Mouse (Mus musculus): ENCODE data around the gene Gm10964.
A peak's percentile ranks its signal among the peaks of the same experiment; 100 is the strongest.

The Gm10964 gene

GRCm38 (mm10) chr3:103739329-103739728 lies at the start of gene Gm10964:
Gene Gm10964, plus strand, starts transcription at chr3:103739366.
- peak; percentile 55 for DNase-seq

DNA sequence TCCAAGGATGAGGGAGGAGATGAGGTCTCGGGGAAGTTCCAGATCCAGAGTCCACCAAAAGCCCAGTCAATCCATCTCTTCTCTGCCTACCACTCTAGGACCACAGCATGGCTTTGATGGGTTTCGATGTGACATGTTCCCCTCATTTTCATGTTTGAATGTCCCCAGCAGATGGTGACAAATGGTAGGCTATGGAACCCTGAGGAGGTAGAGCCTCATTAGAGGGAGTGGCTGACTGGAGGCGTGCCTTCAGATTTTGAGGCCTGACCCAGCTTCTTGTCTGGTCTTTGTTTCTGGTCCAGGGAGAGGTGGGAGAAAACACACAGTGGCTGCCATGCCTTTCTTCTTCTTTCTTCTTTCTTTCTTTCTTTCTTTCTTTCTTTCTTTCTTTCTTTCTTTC lies 48.7 kb upstream of the Gm10964 start:
- DNase-seq = peak; percentile 93

DNA sequence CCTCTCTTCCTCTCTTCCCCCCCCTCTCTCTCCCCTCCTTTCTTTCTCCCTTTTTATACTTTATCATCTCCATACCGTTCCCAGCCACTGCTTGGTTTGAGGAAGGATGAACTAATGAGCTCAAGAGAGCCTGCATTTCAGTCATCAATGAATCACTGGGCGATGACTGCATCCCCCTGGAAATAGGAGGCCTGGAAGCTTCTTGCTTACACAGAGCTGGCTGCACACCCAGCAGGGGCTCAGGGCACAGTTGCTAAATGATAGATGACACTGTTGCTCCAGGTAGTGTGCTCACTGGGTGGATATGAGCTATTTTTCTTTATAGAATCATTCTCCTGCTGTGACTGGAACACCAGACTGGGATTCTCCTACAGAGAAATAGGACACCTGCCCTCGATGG lies 43.6 kb upstream of the Gm10964 start:
- DNase-seq = peak; percentile 65

DNA sequence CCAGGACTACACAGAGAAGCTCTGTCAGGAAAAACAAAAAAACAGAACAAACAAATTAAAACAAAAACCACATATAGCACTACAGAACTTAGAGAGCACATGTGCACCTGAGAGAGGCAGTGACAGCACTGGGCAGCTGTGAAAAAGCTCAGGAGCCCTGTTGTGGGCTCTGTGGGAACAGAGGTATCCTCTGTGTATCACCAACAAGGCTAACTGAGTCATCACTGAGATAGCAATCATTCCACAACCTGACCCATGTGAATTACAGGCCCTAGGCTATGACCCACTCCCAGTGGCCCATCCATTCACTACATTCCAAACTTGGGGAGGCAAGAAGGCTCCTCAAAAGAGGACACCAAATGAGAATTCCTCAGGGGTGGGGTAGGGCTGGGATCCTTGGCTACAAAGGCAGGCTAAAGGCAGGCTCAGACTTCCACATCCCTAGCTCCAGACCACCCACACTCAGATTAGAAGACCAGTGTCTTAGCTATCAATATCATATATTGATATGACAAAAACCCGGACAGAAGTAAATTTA lies 42.7 kb upstream of the Gm10964 start:
- DNase-seq = peak; percentile 56

GRCm38 (mm10) chr3:103704661-103705060 lies 34.5 kb upstream of the Gm10964 start:
- DNase-seq = peak; percentile 61

- peak; percentile 17 for DNase-seq
Measured at GRCm38 (mm10) chr3:103705426-103705825, 33.7 kb upstream of the Gm10964 start.

- peak; percentile 90 for DNase-seq
Measured at GRCm38 (mm10) chr3:103709470-103710040, 29.6 kb upstream of the Gm10964 start.

- peak; percentile 43 for DNase-seq
Measured at GRCm38 (mm10) chr3:103712196-103712595, 27.0 kb upstream of the Gm10964 start.

DNA sequence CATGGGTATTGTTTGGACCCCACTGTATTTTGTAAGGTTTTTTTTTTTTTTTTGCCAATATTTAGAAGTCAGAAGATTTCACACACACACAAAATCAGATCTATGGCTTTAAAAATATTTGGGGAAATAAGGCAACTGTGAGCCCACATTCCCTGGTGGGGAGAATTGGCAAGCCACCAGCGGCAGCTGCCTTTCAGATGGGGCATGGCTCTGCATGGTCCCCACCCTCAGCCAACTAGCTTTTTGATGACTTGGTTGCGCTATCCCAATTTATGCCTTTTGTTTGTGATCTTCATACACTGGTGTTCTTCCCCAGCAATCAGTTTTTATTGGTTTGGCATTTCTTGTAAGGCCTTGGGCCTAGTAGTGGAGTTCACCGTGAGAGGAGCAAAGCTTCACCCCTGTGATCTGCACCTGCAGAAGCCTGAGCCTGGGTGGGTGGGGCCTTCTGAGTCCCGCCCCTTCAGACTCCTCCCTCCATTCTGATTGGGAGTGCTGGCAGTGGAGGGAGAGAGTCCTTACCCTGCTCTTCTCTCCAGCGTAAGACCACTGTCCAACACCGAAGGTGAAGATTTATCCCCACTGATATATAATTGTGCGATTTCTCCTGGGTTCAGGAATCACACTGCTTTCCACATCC lies 24.8 kb upstream of the Gm10964 start:
- DNase-seq = peak; percentile 88

DNA sequence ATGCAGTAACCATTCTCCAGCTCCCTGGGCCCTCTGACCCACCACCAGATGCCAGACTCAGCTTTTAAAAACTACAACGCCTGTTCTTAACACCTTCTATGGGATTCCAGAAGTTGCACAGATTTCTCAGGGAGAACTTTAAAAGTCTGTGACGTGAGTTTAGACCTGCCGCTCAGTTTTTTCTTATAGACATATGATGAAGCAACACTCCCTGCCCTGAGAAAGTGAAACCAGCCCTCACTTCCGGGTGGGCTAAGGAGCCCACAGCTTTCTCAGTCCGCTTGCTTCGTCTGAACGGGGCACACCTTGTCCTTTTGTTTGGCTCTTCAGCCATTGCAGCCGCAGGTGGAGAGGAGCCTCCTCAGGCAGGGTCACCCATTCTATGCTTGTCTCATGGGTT lies 24.2 kb upstream of the Gm10964 start:
- peak; percentile 61 for DNase-seq

- DNase-seq = peak; percentile 97
Measured at GRCm38 (mm10) chr3:103715762-103716693, 23.1 kb upstream of the Gm10964 start.

GRCm38 (mm10) chr3:103716774-103717760 lies 22.1 kb upstream of the Gm10964 start:
- peak; percentile 94 for DNase-seq

GRCm38 (mm10) chr3:103718728-103719127 lies 20.4 kb upstream of the Gm10964 start:
- peak; percentile 85 for DNase-seq

DNA sequence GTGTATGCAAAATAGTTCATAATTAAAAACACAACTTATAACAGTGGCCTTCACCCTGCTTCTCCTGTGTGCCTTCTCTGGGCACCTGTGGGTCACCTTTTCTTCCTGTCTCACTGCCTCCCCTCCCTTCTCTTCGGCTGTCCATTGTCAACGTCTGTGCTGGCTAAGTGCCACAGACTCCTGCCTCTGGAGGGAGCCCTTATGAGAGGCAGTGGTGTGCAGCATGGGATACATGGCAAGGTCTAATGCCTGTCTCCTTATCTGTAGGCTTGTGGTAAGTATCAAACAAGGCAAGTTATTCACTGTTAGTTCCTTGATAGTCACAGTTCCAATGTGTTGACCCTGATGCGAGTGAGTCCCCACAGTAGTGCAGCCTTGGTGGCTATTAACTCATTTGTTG lies 15.0 kb upstream of the Gm10964 start:
- DNase-seq = peak; percentile 86

DNA sequence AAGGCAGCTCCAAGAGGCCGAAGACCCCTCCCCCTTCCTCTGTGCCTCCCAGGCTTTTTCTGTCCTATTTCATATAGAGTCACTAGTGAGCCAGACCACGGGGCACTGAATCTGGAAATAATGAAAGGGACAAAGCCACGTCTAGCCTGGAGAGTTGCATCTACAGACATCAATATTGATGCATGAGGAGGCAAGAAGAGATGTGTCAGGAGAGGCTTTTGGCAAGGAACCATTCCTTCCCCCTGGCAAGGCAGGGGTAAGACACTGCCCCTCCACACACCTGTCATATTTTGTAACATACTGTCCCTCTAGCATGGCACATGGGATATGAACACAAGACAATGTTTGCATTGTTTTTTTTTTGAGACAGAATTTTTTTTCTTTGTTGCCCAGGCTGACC lies 12.5 kb upstream of the Gm10964 start:
- peak; percentile 74 for DNase-seq

DNA sequence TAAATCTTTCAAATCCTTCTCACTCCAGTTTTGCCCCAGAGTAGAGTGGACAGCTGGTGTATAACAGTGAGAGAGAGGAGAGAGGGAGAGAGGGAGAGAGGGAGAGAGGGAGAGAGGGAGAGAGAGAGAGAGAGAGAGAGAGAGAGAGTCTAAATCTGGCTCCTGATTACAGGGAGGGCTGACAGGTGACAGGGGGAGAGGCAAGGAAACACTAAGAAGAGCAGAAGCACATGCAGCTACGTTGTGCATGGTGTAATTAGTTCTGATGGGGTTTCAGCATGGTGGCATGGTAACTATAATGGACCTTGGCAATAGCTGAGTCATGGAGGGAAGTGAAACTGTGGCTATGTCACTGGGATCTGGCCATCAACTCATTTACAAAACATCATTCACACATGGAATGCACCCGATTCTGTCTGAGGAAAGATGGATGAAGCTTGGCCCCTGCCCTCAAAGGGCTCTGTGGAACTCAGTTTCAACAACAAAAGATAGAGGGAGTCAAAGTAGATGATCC lies 11.3 kb upstream of the Gm10964 start:
- peak; percentile 86 for DNase-seq

DNA sequence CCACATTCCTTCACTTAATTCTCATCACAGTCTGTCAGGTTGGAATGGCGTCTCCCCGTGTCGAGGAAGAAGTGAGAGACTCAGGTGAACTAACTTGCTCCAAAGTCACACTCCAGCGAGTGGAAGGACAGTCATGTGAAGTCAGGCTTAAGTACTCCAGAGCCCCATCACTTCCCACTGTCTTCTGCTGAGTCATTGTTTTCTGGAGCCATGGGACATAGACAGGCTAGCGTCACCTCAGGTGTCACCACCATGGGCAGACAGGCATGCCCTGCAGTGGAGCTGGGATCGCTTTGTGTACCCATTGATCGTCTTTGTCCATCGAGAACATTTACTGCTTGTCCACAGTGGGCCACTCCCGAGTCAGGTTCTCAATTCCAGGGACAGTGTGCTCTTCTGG lies 9.3 kb upstream of the Gm10964 start:
- no peak for DNase-seq

DNA sequence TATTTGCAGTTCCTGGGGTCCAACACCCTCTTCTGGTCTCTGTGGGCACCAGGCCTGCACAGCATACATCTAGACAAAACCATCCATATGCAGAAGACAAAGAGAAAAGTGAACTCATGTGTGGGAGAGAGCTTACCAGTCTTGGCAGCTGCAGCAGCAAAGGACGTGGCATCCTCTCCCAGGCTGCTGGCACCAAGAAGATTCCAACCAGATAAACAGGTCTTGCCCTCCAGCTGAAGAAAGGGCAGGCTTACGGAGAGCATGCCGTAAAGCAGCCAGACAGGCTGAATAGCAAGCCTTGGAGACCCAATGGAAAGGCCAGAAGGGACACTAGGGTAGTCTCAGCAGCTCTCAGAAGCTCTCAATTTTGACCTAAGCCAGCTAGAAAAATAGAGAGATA lies 7.0 kb upstream of the Gm10964 start:
- peak; percentile 62 for DNase-seq

DNA sequence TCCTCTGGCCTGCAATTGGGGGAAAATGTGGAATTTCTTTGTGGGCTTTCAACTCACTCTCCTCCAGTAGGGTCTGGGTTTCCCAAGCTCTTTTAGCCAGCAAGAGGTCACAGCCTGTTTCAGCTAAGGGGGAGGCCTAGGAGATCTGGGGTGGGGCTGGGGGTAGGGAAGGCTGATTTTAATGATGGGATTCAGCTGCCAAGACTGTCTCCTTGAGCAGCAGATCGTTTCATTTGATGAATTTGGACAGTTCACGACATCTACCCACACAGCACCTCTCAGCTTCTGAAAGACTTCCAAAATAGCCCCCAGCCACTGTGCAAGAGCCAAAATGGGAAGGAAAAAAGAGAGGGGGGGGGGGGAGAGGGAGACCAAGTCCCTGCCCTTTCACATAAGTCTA lies 6.0 kb upstream of the Gm10964 start:
- DNase-seq = peak; percentile 84

DNA sequence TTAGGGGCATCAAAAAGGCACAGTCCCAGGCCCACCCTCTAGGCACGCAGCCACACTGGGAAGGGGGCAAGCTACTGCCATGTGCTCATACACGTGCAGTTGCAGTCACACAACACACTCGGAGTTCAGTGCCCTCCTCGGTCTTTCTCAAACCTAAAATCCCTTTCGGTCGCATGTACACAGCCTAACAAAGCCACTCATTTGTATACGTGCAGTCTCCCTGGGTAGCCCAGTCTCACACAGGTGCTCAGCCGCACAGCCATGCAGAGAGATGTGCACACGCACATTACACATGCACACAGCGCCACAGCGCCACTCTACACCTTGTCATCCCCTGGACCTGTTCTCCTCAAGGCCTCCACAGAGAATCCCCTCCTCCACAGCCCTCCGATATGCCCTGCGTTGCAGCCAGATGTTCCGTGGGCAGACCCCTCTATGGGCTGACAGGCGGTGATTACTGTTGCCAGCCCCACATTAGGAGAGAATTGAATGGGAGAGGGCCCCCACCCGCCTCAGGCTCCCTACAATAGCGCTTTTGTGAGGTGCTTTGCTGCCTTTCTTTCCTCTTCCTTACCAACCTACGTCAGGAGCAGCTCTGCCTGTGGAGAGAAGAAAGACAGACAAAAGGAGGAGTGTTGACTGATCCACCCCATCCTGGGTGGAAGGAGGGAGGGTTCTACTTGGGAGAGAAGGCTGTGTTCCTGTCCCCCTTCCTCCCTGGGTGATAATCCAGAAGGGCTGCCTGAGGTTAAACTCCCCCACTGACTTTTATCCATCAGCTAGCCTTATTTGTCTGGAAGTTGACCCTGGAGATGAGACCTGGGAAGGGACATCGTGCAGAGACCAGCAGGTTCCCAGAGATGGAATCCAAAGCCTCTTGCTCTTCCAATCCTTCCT lies 5.1 kb upstream of the Gm10964 start:
- DNase-seq = peak; percentile 92
